Mouse (Mus musculus) megakaryocyte progenitor cell, adult 5-6 weeks (primary cell): Measurements from ENCODE around the gene Tmem37. TPM values are rescaled to one million over a fixed set of nuclear protein-coding genes. Genes with fewer than 3 reads are reported as not detected.

Experiments
- ATAC-seq: replicated peaks from 2 replicates; pipeline ENCODE4 v1.8.0; 2016; ENCODE audit warnings: mild to moderate bottlenecking, moderate TSS enrichment, inconsistent platforms; ENCODE audit not compliant: poor library complexity
- total RNA-seq, 2 experiments: library from RNA; stranded (forward) in 1 of 2; stranded (reverse) in 1 of 2; fragments of 157-497, 149-512 nt in 1 of 2; fragments of 200-1000 nt in 1 of 2; gene quantifications; 2 replicates each; pipeline versions ENCODE4 v1.2.3 to v1.2.4; 2015 to 2017

Gene Tmem37
- total RNA-seq (2015) (0.12 TPM in 1 of 2 replicates, not detected in the other), total RNA-seq (2017) (0.46 TPM in 1 of 2 replicates, not detected in the other)

DNA sequence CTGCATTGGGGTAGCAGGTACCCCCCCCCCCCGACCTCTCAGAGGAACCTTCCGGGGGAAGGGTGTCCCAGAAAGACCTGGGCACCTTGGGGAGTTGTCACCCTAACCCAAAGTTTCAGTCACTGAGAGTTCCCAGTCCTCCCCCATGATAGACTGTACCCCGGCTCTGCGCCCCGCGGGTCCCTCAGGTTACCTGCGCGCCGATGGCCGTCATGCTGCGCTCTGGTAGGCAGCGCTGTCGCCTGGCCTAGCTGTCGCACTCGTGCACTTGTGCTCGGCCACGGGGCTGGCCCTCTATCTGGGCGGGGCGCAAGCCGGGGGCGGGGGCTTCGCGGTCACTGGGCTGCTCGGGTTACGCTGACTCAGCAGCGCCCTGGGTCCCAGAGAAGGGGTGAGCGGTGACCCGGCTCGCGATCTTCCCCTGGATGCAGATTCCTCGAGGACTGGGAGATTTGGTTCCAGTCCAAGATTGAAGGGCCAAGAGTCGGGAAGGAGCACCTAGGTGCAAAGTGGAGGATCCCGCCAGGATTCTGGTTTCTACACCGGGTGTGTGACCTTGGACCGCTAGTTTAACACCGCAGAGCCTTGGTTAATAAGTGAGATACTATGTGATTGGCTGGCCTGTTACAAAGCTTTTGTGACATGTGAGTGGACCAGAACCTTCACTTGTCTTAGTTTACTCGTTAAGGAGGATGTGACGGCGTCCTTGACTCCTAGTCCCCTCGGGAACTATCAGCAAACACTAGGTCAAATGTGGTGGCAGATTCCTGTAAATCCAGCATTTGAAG, at the start of gene Tmem37:
TSS of gene Tmem37 (minus strand) at position 556 of the 788 bp plus-strand sequence.
- peak; percentile 84 for ATAC-seq

DNA sequence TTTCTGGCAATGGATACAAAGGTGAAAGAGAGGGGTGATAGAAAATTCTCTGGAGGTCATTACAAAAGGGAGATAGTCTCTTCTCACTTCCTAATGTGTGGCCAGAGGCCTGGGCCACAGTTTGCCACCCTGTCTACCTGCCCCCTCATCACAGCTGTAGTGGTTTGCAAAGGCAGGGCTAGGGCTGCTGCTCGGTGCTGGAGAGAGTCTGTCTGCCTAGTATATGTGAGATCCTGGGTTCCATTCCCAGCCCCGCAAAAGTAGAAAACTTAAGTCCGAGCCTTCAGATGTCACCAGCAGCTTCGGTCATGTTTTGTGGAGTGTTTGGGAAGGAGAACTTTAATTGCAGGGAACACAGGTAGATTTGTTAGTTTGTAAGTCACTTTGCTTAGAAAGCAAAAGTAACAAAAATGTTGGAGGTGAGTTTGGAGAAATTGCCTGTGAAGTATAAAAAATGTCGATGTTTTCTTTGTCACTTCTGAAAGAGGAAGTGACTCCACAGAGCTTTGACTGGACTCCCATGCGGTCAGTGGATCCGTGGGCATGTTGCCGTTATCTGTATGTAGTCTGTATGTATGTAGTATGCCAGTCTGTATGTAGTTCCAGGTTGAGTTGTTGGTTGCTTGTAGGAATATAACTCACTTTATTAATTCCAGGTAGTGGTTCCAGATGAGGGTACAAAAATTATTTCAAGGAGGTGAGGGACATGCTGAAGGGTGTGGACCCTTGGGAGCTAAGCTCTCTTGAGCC, 48.9 kb upstream of the Tmem37 start:
- ATAC-seq = peak; percentile 22; the same call in 1 of the 2 replicates

DNA sequence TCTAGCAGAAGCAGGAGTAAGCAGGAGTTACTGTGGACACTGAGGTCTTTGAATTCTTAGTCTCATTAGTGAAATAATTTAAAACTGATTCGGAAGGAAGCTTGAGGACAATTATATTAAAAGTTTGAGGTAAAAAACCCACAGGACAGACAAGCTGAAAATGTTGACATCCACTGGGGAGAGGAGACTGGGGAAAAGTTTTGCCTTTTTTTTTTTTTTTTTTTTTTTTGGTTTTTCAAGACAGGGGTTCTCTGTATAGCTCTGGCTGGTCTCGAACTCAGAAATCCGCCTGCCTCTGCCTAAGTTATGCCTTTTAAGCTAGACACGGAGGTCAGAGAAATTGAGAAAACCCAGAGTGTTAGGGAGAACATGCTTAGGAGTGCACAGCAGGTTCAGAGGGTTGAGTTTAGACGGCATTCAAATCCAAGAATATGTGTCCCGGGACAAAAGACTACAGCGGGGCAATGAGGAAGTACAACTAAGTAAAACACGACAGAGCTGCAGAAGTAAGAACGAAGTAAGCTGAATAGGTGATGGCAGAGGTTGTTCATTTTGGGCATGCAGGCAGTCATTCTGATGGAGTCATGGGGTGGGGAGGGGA, 48.2 kb upstream of the Tmem37 start:
- 0 out of 2 replicates have a peak, but pooled peaks have one; percentile 4 for ATAC-seq

DNA sequence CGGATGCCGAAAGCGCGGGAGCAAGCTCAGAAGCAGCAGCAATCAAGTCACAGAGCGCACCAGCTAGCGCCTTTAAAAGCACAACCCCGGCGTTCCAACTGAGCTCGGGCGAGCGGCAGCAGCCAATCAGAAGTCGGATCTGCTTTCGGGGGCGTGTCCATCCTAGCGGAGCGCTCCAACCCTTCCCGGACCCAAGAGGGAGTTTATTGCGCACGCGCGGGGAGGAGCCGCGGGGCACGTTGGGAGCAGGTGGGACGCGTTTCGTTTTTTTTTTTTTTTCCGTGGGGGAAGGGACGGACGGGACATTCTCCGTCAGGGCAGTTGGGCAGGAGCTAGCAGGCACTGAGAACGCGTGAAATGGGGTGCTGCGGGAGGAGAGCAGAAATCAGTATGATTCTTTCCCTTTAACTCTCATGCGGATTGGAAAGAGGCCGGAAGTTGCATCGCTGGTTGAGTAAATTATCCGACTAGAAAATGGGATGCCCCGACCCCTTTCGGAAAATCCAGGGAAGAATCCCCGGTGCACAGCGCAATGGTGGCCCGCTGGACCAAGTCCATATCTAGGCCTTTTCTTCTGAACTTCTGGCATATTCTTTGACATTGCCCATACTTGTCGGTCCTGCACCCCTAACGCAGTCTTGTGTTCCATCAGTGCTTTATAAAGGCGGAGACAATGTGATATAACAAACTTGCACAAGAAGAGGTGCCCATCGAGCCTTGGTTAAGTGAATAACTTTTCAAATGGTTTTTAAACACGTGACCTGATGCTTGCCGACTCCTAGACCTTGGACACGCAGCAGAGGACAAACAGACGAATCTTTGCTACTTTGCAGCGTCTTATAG, 47.3 kb upstream of the Tmem37 start, which contains the start of the genes Dbi and 3110009E18Rik:
TSS of gene Dbi (minus strand) at position 110 of the 843 bp plus-strand sequence.
TSS of gene 3110009E18Rik (plus strand) at position 219 of the 843 bp plus-strand sequence.
- peak; percentile 83 for ATAC-seq

DNA sequence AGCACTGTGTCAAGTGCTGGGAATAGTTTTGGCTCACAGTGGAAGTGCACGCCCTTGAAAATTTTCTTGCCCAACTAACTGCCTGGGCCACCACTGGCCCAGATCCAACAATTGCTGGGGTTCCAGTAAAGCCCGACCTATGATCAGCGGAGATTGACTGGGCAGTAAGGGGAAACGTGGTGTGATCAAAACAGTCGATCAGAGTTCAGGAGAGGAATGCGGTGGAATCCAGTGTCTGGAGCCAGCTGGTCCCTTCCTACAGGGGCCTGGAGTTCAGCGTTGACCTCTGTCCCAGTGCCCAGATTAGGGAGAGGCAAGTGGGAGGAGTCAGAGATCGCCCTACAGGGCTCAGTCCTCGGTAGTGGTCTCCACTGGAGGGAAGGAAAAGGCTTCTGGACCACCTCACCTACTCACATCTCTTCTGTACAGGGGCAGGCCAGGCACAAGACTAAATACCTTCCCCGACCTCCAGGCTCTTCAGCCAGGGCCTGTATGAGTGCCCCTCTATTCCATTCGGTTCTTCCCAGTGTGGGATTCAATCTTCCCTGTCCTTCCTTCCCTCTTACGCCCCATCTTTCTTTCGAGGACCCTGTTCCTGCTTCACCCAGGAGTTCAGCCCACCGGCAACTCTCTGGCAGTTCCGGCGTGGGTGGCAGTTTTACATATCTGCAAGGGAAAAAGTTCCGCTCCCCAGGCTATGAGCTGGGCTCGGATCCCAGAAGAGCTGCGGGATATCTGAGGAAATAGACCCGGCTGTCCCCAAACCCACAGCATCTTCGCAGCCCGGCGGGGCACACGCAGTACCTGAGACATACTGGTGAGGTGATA, 46.5 kb upstream of the Tmem37 start:
- ATAC-seq = peak; percentile 4

DNA sequence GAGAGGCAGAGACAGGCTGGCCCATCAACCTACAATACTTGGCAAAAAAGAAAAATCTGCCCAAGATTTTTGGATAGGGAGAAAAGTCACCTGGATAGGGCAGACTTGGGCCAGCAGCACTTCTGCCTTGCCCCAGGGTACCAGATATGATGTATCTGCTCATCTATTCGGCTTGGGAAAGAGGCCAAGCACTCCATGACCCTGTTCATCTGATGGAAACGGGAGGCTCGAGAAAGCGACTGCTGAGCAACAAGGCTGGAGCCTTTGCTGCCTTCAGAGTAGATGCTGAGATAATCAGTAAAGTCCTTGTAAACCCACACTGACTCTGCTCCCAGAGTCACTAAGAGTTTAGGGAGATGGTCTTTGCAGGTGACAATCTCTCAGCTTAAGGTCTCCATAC, 45.5 kb upstream of the Tmem37 start:
- no peak for ATAC-seq

DNA sequence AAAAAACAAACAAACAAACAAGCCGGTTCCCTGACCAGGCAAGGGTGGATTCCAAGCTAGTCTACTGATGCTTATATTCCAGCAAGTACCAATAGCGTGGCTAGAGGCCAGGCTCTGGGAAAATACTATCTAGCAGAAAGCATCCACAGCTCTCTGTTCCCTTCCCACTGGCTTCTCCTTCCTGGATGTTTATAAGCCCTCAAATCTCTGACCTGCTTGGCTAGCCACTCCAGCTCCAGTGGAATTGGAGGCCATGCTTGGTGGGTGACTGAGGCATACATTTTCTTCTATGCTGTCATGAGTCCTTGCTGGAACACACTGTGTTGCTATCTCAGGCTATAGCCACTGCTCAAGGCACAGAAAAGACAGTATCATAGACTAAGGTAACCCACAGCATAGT, 45.0 kb upstream of the Tmem37 start:
- no peak for ATAC-seq

DNA sequence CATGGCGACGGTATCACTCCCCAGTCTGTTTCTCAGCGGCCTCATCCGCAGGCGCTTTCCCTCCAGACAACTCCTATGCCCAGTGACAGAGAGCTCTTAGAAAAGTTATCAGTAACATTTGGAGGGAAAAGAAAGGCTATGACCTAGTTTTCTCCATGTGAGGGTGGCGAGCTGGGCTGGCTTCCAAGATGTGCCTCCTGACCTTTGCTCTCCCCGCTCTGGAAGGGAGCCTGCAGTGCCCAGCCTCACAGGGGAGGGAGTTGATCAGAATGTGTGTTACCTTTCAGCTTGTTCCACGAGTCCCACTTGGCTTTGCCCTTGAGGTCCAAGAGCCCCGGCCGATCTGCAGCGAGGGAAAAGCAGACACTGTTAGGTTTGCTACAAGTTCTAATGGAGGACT, 42.2 kb upstream of the Tmem37 start:
- no peak for ATAC-seq

DNA sequence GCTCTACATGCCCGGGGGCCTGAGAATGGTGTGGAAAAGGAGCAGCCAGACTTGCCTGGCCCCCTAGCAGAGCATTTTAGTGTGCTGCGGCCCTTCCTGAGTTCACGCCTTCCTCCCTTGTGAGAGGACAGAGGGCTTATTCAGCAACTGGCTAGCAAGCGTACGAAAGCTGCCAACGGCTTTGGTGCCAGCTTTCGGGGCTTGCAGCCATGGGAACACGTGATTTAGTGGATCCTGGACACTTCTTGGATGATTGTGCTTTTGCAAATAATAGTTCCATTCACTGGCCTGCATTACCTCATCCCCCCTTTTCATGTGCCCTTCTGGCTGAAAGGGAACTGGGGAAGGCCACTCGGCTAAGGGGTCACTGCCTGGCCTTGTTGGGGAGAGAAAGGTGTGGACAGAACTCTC, 41.8 kb upstream of the Tmem37 start:
- no peak for ATAC-seq

DNA sequence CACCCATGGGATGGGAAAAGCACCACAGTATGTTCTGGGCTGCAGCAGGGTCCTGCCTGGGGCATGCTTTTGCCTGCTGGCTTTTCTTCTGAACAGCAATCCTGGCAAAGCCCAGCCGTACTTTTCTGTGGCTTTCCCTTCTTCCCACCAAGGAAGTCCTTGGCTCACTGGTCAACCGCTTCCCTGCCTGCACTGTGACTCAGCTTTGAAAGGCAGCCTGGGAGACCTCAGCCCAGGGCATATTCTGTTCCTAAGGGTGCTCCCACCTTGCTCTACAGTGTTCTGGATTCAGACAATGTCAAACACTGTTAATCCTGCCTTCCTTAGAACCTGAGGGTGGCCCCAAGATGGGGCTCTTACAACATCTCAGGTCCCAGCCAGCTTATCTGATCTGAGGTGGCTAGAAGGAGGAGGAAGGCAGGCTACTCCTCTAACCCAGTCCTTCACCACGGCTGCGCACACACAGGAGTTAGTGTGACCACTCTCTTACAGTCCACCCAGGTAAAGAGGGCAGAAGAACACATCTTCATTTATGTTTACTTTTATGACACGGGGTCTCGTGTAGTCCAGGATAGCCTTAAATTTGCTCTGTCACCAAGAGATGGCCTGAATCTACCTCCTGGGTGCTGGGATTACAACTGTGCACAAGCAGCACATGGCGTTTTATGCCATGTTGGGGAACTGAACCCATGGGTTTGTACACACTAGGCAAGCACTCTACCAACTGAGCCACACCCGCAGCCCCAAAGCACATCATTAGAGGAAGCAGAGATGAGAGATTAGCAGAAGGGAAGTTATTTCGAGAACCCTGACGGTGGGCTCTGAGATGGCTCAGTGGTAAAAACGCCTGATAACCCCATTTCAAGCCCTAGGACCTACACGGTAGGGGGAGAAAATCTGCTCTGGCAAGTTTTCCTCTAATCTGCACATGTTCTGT, 38.6 kb upstream of the Tmem37 start:
- ATAC-seq = peak; percentile 77

DNA sequence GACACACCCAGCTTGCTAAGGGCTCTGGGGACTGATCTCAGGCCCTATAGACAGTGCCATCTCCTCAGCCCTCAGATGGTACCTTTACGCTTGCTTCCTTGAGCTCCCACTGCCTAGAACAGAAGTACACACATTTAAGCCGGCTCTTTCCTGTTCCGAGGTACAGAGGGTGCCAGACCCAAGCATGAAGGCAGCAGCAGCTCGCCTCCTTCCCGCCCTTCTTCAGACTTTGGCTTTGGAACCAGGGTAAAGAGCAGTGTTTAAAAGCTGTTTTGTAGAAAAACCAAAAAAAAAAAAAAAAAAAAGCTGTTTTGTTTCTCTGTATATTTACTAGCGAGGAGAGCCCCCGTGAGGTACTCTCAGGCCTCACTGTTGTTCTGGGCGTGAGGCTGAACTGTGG, 37.9 kb upstream of the Tmem37 start:
- no peak for ATAC-seq

DNA sequence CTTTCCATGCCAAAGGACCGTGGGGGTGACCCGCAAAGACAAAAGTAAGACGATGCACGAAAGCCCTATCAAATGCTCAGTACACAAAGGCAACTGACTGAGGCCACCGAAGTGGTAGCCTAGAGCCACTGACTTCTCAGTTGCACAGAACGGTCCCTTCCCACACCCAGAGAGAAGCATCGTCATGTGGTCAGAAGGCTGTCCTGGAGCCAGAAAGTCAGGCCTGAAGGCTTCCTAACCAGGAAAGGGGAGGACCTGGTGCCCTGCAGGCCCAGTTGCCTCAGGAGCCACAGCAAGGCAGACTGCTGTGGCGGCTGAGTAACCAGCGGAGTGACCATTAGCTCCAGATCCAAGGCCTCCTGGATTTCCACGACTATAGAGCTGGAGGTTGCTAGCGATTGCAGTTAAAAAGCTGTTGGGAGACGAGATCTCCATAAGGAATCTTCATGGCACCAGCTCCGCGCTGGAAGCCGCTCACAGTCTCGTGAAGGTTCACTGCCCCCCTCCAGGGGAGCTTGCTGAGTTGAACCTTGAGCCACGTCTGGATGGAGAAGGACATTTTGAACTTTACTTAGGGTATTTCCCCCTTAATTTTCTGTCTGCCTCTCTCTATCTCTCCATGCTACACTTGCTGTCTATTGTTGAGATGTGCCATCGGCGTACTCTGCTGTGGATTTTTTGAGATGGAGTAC, 36.0 kb upstream of the Tmem37 start:
- no peak for ATAC-seq

DNA sequence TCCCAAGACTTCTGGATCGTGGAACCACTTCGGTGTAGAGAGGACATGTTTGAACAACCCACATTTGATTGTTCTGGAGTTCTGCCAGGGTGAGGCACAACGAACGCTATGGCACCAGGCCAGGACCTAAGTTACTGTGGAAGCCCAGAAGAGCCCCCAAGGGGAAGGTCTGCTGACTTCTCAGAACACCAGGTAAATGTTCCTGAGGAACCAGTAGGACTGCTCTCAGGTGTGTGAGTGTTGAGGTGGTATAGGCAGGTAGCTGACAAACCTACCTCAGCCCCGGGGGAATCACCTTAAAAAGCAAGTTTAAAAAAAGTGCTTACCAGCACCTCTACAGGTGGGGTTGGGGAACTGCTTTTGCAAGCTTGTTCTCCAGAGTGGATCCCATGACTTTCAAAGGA, 31.7 kb upstream of the Tmem37 start:
- ATAC-seq = peak; percentile 76

DNA sequence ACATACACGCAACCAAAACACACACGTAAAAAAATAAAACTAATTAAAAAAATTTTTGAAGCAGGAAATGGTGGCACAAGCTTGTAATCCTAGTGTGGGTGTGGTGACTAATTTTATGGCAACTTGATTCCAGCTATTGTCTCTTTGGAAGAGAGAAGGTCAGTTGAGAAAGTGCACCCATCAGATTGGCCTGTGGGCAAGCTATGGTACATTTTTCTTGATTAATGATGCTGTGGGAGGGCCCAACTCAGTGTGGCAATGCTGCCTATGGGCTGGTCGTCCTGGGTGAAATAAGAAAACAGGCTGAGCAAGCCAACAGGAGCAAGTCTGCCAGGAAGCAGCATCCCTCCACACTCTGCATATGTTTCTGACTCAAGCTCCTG, 27.3 kb upstream of the Tmem37 start:
- no peak for ATAC-seq

DNA sequence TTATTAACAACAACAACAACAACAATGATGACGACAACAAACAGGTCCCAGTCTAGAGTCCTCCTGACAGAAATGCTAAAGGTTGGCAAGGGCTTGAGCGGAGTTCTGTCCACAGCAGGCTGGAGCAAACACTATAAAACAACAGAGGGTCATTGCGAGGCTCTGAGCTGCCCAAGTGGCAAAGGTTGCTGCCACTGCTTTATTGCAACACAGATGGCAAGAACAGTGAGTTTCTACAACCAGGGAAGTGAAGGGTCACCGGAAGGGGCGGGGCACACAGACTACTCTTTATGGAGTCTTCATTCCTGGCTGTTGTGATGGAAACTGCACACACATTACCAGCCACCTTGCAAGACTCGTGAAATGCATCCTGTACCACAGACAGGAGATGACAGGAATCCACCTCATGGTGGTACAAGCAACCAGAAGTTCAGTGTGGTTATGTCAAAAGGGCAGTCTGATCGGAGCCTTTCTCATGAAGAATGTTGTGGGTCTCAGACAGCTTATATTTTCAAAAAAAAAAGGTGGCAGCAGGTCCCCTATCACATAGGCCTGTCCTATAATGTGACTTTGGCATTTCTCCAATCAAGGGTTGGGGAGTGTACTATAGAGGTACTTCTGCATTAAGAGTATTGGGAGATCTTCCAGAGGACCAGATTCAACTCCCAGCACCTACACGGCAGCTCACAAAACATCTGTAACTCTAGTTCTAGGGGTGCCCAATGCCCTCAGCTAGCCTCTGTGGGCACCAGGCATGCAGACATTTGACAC, 26.8 kb upstream of the Tmem37 start:
- peak; percentile 74 for ATAC-seq

DNA sequence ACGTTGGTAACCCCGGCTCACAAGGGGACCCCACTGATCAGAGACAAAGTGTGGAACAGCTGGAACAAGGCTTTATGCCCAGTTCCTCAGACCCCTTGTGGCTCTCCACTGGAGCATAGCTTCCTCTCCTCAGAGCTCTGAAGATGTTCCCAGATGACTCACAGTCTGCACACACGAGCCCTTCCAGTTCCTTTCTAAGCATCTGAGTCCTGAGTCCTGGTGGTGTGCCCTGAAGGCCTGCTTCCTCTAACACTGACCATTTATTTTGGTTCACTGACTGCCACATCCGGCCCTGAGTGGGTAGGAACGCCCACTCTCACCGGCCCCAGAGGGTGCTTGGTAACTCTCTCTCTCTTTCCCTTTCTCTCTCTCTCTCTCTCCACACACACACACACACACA, 25.6 kb upstream of the Tmem37 start:
- ATAC-seq = peak; percentile 79

DNA sequence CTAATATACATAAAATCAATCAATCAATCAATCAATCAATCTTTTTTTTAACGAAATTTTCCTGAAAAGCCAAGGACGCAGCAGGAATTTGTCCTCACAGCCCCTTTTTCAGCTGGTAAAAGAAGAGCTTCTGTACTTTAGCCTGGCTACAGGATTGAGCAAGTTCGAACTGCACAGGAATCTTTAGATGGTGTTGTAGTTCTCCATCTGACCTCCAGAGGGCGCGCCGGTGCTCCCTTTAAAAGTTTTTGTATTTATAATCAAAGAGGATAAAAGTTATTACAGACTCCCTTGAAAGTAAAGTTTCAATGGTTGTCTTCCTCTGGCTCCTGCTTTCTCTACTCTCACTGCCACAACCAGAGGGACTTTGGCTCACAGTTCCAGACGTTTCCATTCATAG, 24.5 kb upstream of the Tmem37 start:
- ATAC-seq = peak; percentile 30; the same call in 1 of the 2 replicates
